Mouse (Mus musculus) embryonic facial prominence, embryonic 13.5 days (tissue): Measurements from ENCODE around the gene Hydin. TPM values are rescaled to one million over a fixed set of nuclear protein-coding genes. Genes with fewer than 3 reads are reported as not detected.

ENCODE experiments used
- ATAC-seq: fragments of 200-750 bp; cut with Nextera tagmentation; 2 replicates; pipeline ENCODE4 v1.8.0; 2017; ENCODE audit warnings: low read depth; ENCODE audit not compliant: insufficient number of reproducible peaks, insufficient read depth, low FRiP score, low TSS enrichment
- H3K27ac ChIP-seq: fragments of 300-500 bp; sonication (generic); 2 replicates; pipeline ENCODE4 v1.5.1; 2015; ENCODE audit warnings: moderate library complexity, mild to moderate bottlenecking, inconsistent platforms
- H3K27me3 ChIP-seq: fragments of 300-500 bp; sonication (generic); 2 replicates; pipeline ENCODE4 v1.6.1; 2015; ENCODE audit warnings: mild to moderate bottlenecking, inconsistent platforms
- H3K36me3 ChIP-seq: fragments of 300-500 bp; sonication (generic); 2 replicates; pipeline ENCODE4 v1.6.1; 2015; ENCODE audit warnings: mild to moderate bottlenecking, inconsistent platforms
- H3K4me1 ChIP-seq: fragments of 300-500 bp; sonication (generic); 2 replicates; pipeline ENCODE4 v1.6.1; 2015; ENCODE audit warnings: inconsistent platforms
- H3K4me2 ChIP-seq: fragments of 300-500 bp; sonication (generic); 2 replicates; pipeline ENCODE4 v1.6.1; 2015; ENCODE audit warnings: moderate library complexity, mild to moderate bottlenecking, inconsistent platforms
- H3K4me3 ChIP-seq: fragments of 300-500 bp; sonication (generic); 2 replicates; pipeline ENCODE4 v1.5.1; 2015; ENCODE audit warnings: mild to moderate bottlenecking, inconsistent platforms
- H3K9ac ChIP-seq: fragments of 300-500 bp; sonication (generic); 2 replicates; pipeline ENCODE4 v1.6.1; 2015; ENCODE audit warnings: mild to moderate bottlenecking, inconsistent platforms
- H3K9me3 ChIP-seq: fragments of 300-500 bp; sonication (generic); 2 replicates; pipeline ENCODE4 v1.6.1; 2016; ENCODE audit warnings: inconsistent platforms
- WGBS: fragments of 180-500 bp; shearing (Covaris S2); methylation state at CpG from one replicate; pipeline ENCODE4 v1.1.7; 2015; ENCODE audit warnings: mixed read lengths; 5-methylcytosine and 5-hydroxymethylcytosine counted together
- polyA plus RNA-seq: library from polyadenylated mRNA; unstranded; fragments of >200 nt; fragmentation: Nextera tagmentation; extraction: Ambion mirVana; gene quantifications from 2 replicates; pipeline ENCODE4 v1.2.1, GENCODE M21; 2015

The Hydin gene
- polyA plus RNA-seq, 1 experiment from 2014 or later = 0.08 TPM

GRCm38 (mm10) chr8:110400536-110400935, 133.8 kb downstream of the Hydin start:
- H3K4me3 ChIP-seq = no peak overlapping the region
- no peak overlapping the region for H3K9ac ChIP-seq
- H3K27me3 ChIP-seq = no peaks in the 10 kb centered on the region
- H3K27ac ChIP-seq = no peak overlapping the region
- no peak overlapping the region for H3K4me2 ChIP-seq
- no peaks in the 10 kb centered on the region for H3K36me3 ChIP-seq
- 91% methylated on average over 6 of the region's 6 CpGs for WGBS
- no peaks in the 10 kb centered on the region; the same call in 1 of the 2 replicates for H3K9me3 ChIP-seq
- no peak for ATAC-seq
- no peaks in the 10 kb centered on the region for H3K4me1 ChIP-seq

GRCm38 (mm10) chr8:110402311-110402710, 135.5 kb downstream of the Hydin start:
- Histone ChIP-seq H3K27me3 (no peaks in the 10 kb centered on the region), H3K4me2 (no peak overlapping the region), H3K27ac (no peak overlapping the region), H3K9ac (no peak overlapping the region), H3K4me3 (no peak overlapping the region), H3K9me3 (no peaks in the 10 kb centered on the region; the same call in 1 of the 2 replicates), H3K36me3 (no peaks in the 10 kb centered on the region), H3K4me1 (no peaks in the 10 kb centered on the region)
- ATAC-seq = no peak
- WGBS = 71% methylated on average over 6 of the region's 6 CpGs

- no peak for ATAC-seq
- H3K27me3 ChIP-seq = no peaks in the 10 kb centered on the region
- 81% methylated on average over 3 of the region's 3 CpGs for WGBS
- H3K4me3 ChIP-seq = no peak overlapping the region
- H3K36me3 ChIP-seq = no peaks in the 10 kb centered on the region
- H3K4me2 ChIP-seq = no peak overlapping the region
- H3K9me3 ChIP-seq = no peaks in the 10 kb centered on the region; the same call in 1 of the 2 replicates
- no peaks in the 10 kb centered on the region for H3K4me1 ChIP-seq
- H3K9ac ChIP-seq = no peak overlapping the region
- no peak overlapping the region for H3K27ac ChIP-seq
Measured at GRCm38 (mm10) chr8:110404516-110404915, 137.7 kb downstream of the Hydin start.

GRCm38 (mm10) chr8:110415121-110415520, 148.3 kb downstream of the Hydin start:
- Histone ChIP-seq H3K4me3 (no peak overlapping the region), H3K27me3 (no peaks in the 10 kb centered on the region), H3K4me1 (0 out of 2 replicates have a peak, but pooled peaks cover 2% of the 10 kb centered on the region), H3K9me3 (no peaks in the 10 kb centered on the region), H3K36me3 (no peaks in the 10 kb centered on the region), H3K9ac (no peak overlapping the region), H3K4me2 (no peak overlapping the region), H3K27ac (no peak overlapping the region)
- WGBS = 87% methylated on average over 4 of the region's 4 CpGs
- no peak for ATAC-seq

- Histone ChIP-seq H3K9me3 (no peaks in the 10 kb centered on the region), H3K4me2 (no peak overlapping the region), H3K27me3 (no peaks in the 10 kb centered on the region), H3K36me3 (no peaks in the 10 kb centered on the region), H3K27ac (no peak overlapping the region), H3K4me3 (no peak overlapping the region), H3K9ac (no peak overlapping the region), H3K4me1 (0 out of 2 replicates have a peak, but pooled peaks cover 2% of the 10 kb centered on the region)
- WGBS = 85% methylated on average over 3 of the region's 3 CpGs
- no peak for ATAC-seq
Measured at GRCm38 (mm10) chr8:110416931-110417330, 150.2 kb downstream of the Hydin start.

GRCm38 (mm10) chr8:110417801-110418200, 151.0 kb downstream of the Hydin start:
- Histone ChIP-seq H3K4me2 (no peak overlapping the region), H3K9me3 (no peaks in the 10 kb centered on the region), H3K4me1 (0 out of 2 replicates have a peak, but pooled peaks cover 2% of the 10 kb centered on the region), H3K36me3 (no peaks in the 10 kb centered on the region), H3K4me3 (no peak overlapping the region), H3K27ac (no peak overlapping the region), H3K27me3 (no peaks in the 10 kb centered on the region), H3K9ac (no peak overlapping the region)
- ATAC-seq = no peak
- WGBS = 91% methylated on average over 7 of the region's 7 CpGs

GRCm38 (mm10) chr8:110419711-110420110, 152.9 kb downstream of the Hydin start:
- no peaks in the 10 kb centered on the region for H3K4me1 ChIP-seq
- WGBS = 91% methylated on average over 5 of the region's 5 CpGs
- no peak for ATAC-seq
- no peaks in the 10 kb centered on the region for H3K36me3 ChIP-seq
- H3K9ac ChIP-seq = no peak overlapping the region
- no peak overlapping the region for H3K4me3 ChIP-seq
- H3K4me2 ChIP-seq = no peak overlapping the region
- no peak overlapping the region for H3K27ac ChIP-seq
- no peaks in the 10 kb centered on the region for H3K9me3 ChIP-seq
- no peaks in the 10 kb centered on the region for H3K27me3 ChIP-seq

- Histone ChIP-seq H3K9ac (no peak overlapping the region), H3K36me3 (no peaks in the 10 kb centered on the region), H3K4me3 (no peak overlapping the region), H3K9me3 (no peaks in the 10 kb centered on the region), H3K4me1 (no peaks in the 10 kb centered on the region), H3K27ac (no peak overlapping the region), H3K4me2 (no peak overlapping the region), H3K27me3 (no peaks in the 10 kb centered on the region)
- no peak for ATAC-seq
- 88% methylated on average over 3 of the region's 3 CpGs for WGBS
Measured at GRCm38 (mm10) chr8:110420221-110420620, 153.4 kb downstream of the Hydin start.

- Histone ChIP-seq H3K27ac (no peak overlapping the region), H3K36me3 (no peaks in the 10 kb centered on the region), H3K4me3 (no peak overlapping the region), H3K4me2 (no peak overlapping the region), H3K9me3 (no peaks in the 10 kb centered on the region), H3K9ac (no peak overlapping the region), H3K27me3 (no peaks in the 10 kb centered on the region), H3K4me1 (no peaks in the 10 kb centered on the region)
- no peak for ATAC-seq
- 58% methylated on average over 8 of the region's 8 CpGs for WGBS
Measured at GRCm38 (mm10) chr8:110424146-110424545, 157.4 kb downstream of the Hydin start.

GRCm38 (mm10) chr8:110431340-110431739, 164.6 kb downstream of the Hydin start:
- Histone ChIP-seq H3K9ac (no peak overlapping the region), H3K9me3 (no peaks in the 10 kb centered on the region), H3K27me3 (no peaks in the 10 kb centered on the region), H3K4me2 (no peak overlapping the region), H3K36me3 (no peaks in the 10 kb centered on the region), H3K4me3 (no peak overlapping the region), H3K4me1 (0 out of 2 replicates have a peak, but pooled peaks cover 5% of the 10 kb centered on the region), H3K27ac (no peak overlapping the region)
- 90% methylated on average over 3 of the region's 3 CpGs for WGBS
- no peak for ATAC-seq

GRCm38 (mm10) chr8:110440528-110440927, 173.8 kb downstream of the Hydin start:
- no peak overlapping the region for H3K4me3 ChIP-seq
- H3K9ac ChIP-seq = no peak overlapping the region
- H3K27ac ChIP-seq = no peak overlapping the region
- WGBS = 78% methylated on average over 4 of the region's 4 CpGs
- no peaks in the 10 kb centered on the region for H3K27me3 ChIP-seq
- H3K36me3 ChIP-seq = no peaks in the 10 kb centered on the region
- no peak overlapping the region for H3K4me2 ChIP-seq
- no peak for ATAC-seq
- no peaks in the 10 kb centered on the region for H3K9me3 ChIP-seq
- H3K4me1 ChIP-seq = no peaks in the 10 kb centered on the region

GRCm38 (mm10) chr8:110444276-110444675, 177.5 kb downstream of the Hydin start:
- 82% methylated on average over 2 of the region's 2 CpGs for WGBS
- H3K27me3 ChIP-seq = no peaks in the 10 kb centered on the region

More at GRCm38 (mm10) chr8:110444276-110444675, 177.5 kb downstream of the Hydin start:
- Histone ChIP-seq H3K4me2 (no peak overlapping the region), H3K27ac (no peak overlapping the region), H3K4me1 (no peaks in the 10 kb centered on the region), H3K9ac (no peak overlapping the region), H3K4me3 (no peak overlapping the region), H3K9me3 (no peaks in the 10 kb centered on the region), H3K36me3 (no peaks in the 10 kb centered on the region)
- ATAC-seq = no peak
